Mouse (Mus musculus) monocyte, adult 2 months (primary cell): ENCODE results near the gene Tmem131.
A peak's percentile ranks its signal among the peaks of the same experiment; 100 is the strongest.

Experiments
- DNase-seq, 2 experiments: peaks; one replicate each; pipeline ENCODE4 v3.0.0; 2022; ENCODE audit warnings: low spot score in 2 of 2, low read depth in 1 of 2

Tmem131 gene

DNA sequence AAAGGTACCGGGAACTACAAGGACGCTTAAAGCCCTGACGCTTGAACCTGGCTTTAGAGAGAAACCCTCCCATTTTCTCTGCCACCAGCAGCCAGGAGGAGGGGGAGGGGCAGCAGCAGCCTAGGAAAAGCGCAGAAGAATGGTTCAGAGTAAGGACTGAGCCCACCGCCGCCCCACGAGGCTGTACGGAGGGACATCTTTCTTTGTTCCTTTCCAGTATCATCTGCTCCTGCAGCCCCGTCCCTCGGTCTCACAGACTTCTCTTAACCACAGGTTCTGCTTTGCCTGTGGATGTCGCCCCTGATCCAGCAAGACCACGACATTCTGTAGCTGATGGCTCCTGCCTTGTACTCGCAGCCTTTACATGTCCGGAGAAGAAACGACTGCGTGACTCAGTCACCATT is 158.2 kb downstream of the Tmem131 start:
- DNase-seq = no peak

DNA sequence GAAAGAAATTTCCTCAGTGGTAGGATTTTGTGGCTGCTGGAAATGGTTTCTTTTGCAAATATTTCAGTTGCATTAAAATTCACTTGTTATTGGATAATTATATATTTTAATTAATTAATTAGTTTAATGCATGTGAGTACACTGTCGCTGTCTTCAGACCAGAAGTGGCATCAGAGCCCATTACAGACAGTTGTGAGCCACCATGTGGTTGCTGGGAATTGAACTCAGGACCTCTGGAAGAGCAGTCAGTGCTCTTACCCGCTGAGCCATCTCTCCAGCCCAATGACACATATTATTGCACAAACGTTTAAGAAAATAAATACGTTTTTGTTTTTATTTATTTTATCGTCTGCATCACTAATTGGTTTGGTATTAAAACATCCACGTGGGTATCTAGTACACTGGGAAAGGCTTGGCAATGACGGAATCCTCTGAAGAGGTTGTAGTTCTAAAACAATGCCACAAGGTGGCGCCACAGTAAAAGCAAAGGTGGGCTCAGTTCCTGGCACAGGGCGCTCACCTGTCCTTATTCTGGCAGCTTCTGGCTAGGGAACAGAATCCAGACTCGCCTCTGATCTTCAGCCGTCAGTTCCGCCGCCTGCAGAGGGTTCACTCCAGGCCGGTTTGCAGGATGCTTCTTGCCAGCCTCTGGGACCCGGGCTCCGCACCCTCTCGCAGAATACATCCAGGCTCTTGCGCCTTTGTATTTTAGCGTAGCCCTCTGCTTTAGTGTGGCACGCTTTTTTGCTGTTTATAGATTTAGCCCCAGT is 158.9 kb downstream of the Tmem131 start:
- peak in 1 of 2 experiments; percentile 22 for DNase-seq

DNA sequence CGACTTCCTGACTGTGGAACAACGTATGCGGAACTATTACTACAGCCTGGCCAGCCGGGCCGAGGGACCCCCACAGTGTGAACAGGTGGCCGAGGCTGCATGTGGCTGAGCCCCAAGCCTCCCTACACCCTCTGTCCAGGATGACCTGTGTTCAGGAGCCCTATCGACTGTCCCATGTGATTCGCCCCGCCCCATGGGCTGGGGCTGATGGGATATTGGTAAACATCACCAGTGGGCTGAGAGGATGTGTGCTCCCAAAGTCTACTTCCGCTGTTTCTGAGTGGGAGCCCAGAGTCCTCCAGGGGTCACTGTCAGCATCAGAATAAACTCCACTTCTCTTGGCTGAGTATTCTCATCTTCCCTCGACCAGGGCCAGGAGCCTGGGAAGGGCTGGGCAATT is 161.0 kb downstream of the Tmem131 start:
- DNase-seq = no peak

DNA sequence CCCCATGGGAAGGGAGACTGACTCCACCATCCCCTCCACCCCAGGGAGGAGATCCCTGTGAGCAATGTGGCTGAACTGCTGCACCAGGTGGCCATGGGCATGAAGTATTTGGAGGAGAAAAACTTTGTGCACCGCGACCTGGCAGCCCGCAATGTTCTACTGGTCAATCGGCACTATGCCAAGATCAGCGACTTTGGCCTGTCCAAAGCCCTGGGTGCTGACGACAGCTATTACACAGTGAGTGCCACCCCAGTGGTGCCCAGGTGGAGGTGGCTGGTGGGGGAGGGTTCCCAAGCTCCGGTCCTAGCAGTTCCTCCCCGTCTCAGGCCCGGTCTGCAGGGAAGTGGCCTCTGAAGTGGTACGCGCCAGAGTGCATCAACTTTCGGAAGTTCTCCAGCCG is 162.7 kb downstream of the Tmem131 start:
- DNase-seq = no peak

DNA sequence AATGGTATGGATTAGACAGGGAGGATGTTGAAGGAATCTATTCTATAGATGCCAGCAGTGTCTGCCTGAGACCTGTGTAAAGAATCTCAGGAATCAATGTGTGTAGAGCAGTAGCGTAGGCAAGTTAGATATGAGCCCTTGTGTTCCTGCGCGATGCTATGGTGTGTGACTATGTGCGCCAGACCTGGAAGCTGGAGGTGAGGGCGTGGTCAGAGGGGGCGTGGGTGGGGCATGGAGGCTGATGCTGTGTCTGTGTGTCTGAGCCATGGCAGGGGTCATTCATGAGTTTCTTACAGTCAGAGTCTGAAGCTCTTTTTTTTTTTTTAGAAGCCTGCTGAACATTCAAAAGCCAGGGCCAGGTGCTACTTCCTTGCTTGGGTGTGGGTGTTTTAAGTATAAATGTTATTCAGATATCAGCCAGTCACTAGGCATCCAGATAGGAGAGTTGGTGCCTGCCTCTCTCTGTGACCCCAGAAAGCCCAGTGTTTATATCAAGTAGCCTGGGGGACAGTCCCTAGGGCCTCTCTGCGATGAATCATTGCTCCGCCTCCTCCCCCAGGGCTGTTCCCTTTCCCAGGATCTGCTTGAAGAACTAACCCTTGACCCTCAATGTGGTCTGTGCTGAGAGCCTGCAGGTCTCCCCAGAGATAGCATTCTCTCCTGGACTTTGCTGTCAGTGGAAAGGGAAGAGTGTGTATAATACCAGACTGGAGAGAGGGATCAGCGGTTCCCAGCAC is 171.1 kb downstream of the Tmem131 start:
- no peak for DNase-seq

DNA sequence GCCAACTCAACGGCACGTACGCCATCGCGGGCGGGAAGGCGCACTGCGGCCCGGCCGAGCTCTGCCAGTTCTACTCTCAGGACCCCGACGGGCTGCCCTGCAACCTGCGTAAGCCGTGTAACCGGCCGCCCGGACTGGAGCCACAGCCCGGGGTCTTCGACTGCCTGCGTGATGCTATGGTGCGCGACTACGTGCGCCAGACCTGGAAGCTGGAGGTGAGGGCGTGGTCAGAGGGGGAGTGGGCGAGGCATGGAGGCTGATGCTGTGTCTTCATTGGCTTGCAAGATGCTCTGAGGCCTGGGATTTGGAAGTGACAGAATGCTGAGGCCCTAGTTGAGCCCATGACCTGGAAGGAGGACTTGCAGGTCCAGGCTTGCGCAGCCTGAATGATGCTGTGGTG is 172.5 kb downstream of the Tmem131 start:
- DNase-seq = no peak

DNA sequence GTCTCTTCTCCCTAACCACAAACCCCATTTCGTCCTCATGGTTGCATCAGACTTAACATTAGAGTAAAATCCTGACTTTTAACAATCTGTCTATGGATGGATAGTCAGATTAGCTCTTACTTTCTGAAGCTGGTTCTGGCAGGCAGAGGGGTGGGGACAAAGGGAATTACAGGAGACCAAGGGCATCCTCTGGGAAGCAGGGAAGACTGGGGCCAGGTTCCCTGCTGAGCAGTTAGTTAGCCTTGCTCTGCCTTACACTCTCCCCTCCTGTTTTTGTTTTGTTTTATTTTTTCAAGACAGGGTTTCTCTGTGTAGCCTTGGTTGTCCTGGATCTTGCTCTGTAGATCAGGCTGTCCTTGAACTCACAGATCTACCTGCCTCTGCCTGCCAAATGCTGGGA is 173.5 kb downstream of the Tmem131 start:
- DNase-seq = no peak

DNA sequence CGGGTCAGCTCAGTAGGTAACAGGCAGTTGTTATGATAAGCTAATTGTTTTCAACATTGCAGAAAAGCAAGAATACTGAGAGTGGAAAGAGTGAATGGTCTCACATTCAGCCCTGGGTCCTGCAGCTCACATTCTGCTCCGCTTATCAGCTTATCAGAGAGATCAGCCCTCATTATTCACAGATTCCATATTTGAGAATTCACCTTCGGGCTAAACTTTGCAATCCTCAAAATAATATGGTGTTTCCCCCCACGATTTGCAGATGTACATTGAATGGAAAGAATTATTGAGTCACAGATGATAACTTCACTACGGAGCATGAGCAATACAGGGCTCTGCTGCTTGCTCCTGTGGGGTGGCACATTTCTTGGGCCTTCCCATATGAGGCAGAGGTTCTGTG is 174.7 kb downstream of the Tmem131 start:
- DNase-seq = no peak

DNA sequence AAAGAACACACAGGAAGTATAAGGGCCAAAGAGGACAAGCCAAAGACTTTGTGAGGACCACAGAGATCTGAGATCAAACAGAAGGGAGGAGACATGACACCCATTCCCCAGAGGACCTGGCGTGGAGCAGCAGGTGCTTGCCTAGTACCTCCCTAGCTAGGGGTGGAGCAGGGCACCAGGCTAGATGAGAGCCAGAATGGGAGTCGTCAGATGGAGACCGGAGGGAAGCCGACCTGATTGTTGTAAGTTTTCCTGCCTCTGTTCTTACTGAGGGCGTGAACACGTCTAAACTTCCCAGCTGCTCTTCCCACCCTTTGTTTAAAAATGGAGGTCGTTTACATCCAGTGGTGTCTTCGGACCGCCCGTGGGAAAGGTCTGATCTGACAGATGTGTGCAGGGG is 176.1 kb downstream of the Tmem131 start:
- DNase-seq = no peak

DNA sequence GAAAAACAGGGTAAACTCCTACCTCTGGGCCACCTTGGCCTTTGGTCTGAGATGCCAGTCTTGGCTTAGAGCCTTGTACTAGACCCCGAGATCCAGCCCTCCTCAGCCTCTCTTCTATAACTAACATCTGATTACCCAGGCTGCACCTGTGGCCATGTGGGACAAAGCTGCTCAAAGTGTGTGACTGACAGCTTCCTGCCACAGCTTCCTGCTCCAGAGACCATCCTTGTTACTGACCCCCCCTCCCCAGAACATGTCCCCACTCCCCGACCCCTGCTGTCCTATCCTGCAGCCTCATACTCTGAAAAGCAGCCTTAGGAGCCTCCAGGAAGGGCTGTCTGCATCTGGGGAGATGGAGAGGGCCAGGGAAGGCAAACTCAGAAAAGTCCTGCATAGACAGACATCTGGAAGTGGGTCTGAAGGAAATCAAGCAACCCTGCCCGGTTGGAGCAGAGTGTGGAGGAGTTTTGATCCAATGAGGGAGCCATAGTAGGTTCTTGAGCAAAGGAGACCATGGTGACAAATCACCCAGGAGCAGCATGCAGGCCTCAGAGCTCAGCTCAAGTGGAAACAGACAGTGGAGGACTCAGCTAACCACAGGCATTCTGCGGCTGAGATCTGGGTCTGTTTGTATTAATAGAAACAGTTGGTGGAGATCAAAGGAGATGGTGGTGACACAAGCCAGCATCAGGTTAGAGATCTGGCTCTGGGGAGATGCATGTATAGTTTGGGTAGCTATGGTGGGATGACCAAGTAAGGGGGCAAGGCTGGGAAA is 176.8 kb downstream of the Tmem131 start:
- DNase-seq = no peak

DNA sequence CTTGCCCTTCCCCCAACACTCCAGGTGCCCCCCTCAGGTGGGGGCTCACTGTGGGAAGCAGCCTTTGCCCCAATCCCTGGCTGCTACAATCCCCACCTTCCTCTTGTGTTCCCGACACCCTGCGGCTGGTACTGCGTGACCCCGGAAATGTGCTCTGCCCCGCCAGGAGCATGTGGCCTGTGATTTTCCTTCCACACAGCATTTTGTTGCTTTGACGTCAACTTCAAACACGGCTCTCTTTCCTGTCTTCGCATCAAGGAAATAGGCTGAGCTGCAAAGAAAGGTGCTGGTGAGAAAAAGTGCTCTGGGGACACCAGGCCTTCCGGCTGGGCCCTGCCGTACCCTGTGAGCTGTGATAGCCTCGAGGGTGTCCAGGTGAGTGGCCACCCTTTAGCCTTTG is 181.9 kb downstream of the Tmem131 start, which contains the start of gene Zap70:
Gene Zap70, plus strand, starts transcription at position 231 of the 400 bp plus-strand sequence.
- no peak for DNase-seq

DNA sequence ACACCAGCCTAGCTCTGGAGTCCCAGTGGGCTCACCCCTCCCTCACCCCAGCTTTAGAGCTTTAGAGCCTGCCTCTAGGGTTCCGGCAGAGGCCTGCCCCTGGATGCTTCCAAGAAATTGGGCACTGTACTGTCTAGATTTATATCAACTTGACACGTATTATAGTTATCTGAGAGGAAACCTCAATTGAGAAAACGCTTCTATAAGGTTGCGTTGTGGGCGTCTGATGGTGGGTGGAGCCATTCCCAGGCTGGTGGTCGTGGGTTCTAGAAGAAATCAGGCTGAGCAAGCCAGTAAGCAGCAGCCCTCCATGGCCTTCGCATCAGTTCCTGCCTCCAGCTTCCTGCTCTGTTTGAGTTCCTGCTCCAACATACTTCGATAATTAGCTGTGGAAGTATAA is 182.4 kb downstream of the Tmem131 start:
- no peak for DNase-seq

DNA sequence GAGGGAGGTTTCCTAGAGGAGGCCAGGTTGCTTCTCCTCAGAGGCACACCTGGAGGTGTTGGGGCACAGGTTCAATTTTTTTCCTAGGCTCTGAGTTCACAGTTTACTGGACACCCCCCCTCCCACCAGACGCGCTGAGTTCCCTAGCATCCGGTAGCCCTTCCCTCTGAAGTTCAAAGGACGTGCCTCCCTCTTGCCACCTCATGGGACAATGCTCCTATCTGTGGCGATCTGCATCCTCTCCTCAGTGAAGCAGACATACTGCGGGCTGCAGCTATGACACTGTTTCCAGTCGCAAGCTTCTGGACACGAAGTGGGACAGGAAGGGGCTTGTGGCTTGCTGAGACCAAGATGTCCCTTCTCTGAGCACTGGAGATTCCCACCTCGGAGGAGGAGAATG is 183.1 kb downstream of the Tmem131 start:
- DNase-seq = no peak

DNA sequence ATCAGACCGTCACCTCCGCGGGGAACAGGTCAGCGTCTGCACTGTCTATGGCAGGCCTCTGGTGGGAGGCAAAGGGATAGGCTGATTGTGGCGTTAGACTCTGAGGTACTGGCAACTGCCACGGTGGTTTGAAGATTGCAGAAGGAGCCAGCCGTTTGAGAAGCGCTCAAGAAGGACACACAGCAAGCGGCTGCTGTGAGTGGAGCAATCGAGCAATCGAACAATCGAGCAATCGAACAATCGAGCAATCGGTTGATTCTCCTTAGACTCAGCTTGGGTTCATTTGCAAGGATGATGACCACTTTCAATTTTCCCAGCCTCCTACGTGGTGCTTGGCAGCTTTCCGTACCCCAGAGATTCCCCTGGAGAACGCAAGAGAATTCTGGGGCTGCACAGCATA is 184.4 kb downstream of the Tmem131 start:
- no peak for DNase-seq

DNA sequence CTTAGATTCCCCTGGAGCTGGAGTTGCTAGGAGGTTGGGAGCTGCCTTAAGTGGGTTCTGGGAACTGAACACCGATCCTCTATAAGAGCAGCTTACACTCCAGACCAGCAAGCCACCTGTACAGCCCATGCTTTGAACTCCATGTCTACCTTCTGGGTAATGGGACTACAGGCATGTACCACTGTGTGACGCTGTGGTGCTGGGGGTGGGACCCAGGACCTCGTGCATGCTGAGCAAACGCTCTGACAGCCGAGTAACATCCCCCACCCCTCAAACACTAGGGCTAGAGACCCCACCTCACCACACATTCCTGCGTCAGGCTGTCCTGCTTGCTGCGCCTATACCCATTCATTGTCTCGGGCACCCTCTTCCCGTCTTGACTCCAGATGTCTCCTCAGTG is 184.9 kb downstream of the Tmem131 start:
- no peak for DNase-seq

DNA sequence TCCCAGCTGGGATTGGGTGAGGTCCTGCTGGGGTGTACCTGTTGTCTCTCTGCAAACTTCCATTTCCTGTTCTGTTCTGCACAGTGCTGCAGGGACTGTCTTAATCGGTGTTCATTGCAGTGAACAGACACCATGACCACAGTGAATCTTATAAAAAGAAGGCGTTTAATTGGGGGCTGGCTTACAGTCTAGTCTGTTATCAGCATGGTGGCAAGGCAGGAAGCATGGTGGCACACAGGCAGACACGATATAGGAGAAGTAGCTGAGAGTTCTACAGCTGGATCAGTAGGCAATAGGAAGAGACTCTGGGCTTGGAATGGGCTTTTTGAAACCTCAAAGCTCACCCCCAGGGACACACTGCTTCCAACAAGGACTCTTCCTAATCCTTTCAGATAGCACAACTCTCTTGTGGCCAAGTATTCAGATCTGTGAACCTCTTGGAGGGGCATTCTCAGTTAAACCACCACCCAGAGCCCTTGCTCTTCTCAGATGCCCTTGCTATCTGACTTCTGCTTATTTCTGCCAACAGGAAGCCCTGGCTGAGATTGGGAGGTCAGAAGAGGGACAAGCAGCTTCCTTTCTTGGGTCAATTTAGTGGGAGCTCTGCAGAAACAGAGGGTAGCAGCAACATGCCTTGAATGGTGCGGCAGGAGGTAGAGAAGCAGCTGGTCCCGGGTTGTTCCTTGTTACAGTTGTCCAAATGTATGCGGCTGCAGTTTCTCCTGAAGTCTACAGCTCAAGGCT is 189.4 kb downstream of the Tmem131 start:
- no peak for DNase-seq

DNA sequence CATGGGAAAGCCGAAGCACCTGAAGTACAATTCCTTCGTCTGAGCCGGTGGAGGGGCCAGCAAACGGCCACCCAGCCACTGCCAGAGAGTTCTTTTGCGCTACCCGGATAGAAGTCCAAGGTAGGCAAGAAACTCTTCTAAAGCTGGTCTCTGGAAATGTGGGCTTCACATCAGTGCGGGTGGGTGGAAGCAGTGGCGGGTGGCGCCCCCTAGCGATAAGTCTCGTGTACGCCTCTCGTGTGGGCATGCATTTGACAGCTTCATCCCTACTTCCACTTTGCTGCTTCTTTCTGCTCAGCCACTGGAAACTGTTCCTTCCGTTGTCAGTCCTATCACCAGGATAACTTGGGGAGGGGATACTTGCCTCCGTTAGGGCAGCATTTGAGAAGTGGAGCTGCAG is 197.0 kb downstream of the Tmem131 start:
- no peak for DNase-seq

DNA sequence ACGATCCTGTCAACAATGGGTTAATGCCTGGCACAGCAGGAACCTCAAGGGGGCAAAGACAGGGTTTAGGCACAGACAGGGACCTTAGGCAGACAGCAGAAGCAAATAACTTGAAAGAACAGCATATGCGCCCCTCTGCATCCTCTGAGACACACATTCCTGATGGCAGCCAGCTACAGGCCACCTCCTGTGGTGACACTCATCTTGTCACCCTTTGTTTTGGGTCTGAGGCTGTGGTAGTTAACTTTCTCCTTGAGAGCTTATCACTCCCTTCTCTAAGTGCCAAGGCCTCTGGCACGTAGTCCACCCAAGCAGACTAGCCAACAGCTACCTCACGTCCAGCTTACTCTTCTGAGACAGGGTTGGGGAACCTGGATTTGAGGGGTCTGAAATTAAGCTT is 197.8 kb downstream of the Tmem131 start:
- no peak for DNase-seq

DNA sequence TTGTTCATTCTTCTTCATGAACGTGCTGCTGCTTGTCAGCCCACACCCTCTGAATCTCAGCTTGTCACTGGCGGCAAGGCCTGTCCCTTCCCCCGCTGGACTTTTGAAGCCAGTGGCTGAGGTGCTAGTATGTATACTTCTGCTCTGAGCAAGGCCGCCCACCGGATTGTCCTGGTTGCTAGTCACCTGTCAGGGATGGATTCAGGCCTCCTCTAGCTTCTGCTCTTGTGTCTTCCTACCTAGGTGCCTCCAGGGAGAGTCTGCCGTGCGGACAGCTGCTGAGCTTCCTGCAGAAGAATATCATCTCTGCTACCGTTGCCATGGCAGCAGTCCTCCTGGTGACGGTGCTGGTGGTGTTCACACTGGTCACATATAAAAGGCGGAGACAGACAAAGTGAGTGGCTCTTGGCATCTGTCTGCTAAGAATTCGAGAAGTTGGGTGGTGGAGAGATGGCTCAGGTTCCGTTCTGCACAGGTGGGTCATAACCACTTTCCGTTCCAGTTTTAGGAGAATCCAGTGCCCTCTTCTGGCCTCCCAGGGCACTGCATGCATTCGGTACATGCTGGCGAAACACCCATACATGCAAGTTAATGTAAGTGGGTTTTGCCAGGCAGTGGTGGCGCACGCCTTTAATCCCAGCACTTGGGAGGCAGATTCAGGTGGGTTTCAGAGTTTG is 199.1 kb downstream of the Tmem131 start:
- peak in 1 of 2 experiments; percentile 48 for DNase-seq

DNA sequence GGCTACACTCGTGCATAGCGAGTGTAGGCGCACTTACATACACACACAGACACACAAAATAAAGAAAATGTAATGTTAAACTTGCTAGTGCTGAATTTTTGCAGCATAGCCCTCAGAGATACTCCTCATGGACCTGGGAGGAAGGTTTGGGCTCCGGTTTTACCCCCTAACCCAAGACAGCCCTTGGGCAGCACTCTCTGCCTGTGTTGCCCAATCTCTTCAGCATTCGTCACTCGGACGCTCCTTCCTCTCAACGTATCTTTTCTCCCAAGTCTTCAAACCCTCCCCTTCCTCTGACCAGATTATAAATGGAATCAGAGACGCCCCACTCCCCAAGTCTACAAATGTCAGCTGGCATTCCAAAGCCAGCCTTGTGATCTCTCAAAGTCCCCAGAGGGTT is 200.4 kb downstream of the Tmem131 start:
- no peak for DNase-seq
